Mouse (Mus musculus) myocyte (in vitro differentiated cells): ENCODE measurements around the gene Sync. TPM values are rescaled to one million over a fixed set of nuclear protein-coding genes. Genes with fewer than 3 reads are reported as not detected.
A peak's percentile ranks its signal among the peaks of the same experiment; 100 is the strongest.

Experiments
- H3K27me3 ChIP-seq: one replicate; pipeline ENCODE4 v1.6.1; 2011; ENCODE audit not compliant: control insufficient read depth, insufficient read depth, insufficient read length
- H3K36me3 ChIP-seq: one replicate; pipeline ENCODE4 v1.6.1; 2011; ENCODE audit not compliant: control insufficient read depth, insufficient read depth
- H3K4me2 ChIP-seq: one replicate; pipeline ENCODE4 v1.6.1; 2011; ENCODE audit warnings: low read depth, control low read depth
- H3K4me3 ChIP-seq: one replicate; pipeline ENCODE4 v1.5.1; 2011; ENCODE audit warnings: mild to moderate bottlenecking, control low read depth, moderate library complexity
- H3K79me2 ChIP-seq: one replicate; pipeline ENCODE4 v1.6.1; 2011; ENCODE audit not compliant: control insufficient read depth, insufficient read depth
- H3ac ChIP-seq: one replicate; pipeline ENCODE4 v1.6.1; 2011; ENCODE audit not compliant: control insufficient read depth, insufficient read length
- CEBPB ChIP-seq: IDR thresholded peaks from 2 replicates; pipeline ENCODE4 v1.6.1; 2011; ENCODE audit warnings: mild to moderate bottlenecking, moderate library complexity; ENCODE audit not compliant: poor library complexity, insufficient read depth, severe bottlenecking
- E2F4 ChIP-seq: IDR thresholded peaks from one replicate; pipeline ENCODE4 v1.6.1; 2011; ENCODE audit warnings: mild to moderate bottlenecking, control low read depth, moderate library complexity; ENCODE audit not compliant: insufficient read depth
- MAX ChIP-seq: IDR thresholded peaks from one replicate; pipeline ENCODE4 v1.6.1; 2011; ENCODE audit warnings: low read depth, mild to moderate bottlenecking, control low read depth
- MYOD1 ChIP-seq, 3 experiments: IDR thresholded peaks; one replicate each; pipeline ENCODE4 v1.6.1; 2011; ENCODE audit warnings: control low read depth in 2 of 3, low read depth in 2 of 3, mild to moderate bottlenecking in 2 of 3, moderate library complexity in 1 of 3; ENCODE audit not compliant: insufficient read length in 2 of 3, control insufficient read depth in 1 of 3
- MYOG ChIP-seq, 3 experiments: IDR thresholded peaks; one replicate each; pipeline ENCODE4 v1.6.1; 2011; ENCODE audit warnings: control low read depth in 2 of 3, low read depth in 2 of 3, mild to moderate bottlenecking in 2 of 3; ENCODE audit not compliant: insufficient read length in 2 of 3, control insufficient read depth in 1 of 3, insufficient read depth in 1 of 3
- POLR2A ChIP-seq: IDR thresholded peaks from one replicate; pipeline ENCODE4 v1.6.1; 2011; ENCODE audit warnings: low read depth, mild to moderate bottlenecking, control low read depth, moderate library complexity; ENCODE audit not compliant: insufficient read length
- POLR2AphosphoS2 ChIP-seq: IDR thresholded peaks from one replicate; pipeline ENCODE4 v1.6.1; 2011; ENCODE audit warnings: low read depth, control low read depth; ENCODE audit not compliant: insufficient read length
- REST ChIP-seq: IDR thresholded peaks from one replicate; pipeline ENCODE4 v1.6.1; 2011; ENCODE audit warnings: mild to moderate bottlenecking, control low read depth, moderate library complexity; ENCODE audit not compliant: insufficient read depth, insufficient read length
- SRF ChIP-seq: IDR thresholded peaks from one replicate; pipeline ENCODE4 v1.6.1; 2011; ENCODE audit warnings: low read depth; ENCODE audit not compliant: control insufficient read depth, insufficient read length
- TCF12 ChIP-seq: IDR thresholded peaks from one replicate; pipeline ENCODE4 v1.6.1; 2011; ENCODE audit warnings: mild to moderate bottlenecking, control low read depth; ENCODE audit not compliant: poor library complexity, insufficient read depth, severe bottlenecking
- TCF3 ChIP-seq: IDR thresholded peaks from one replicate; pipeline ENCODE4 v1.6.1; 2011; ENCODE audit warnings: low read depth, control low read depth; ENCODE audit not compliant: insufficient read length
- USF1 ChIP-seq: IDR thresholded peaks from one replicate; pipeline ENCODE4 v1.6.1; 2011; ENCODE audit warnings: low read depth, mild to moderate bottlenecking, control low read depth, moderate library complexity
- polyA plus RNA-seq: library from polyadenylated mRNA; unstranded; fragments of >200 nt; fragmentation: generic; extraction: Trizol; gene quantifications from one replicate; pipeline ENCODE4 v1.2.1, GENCODE M21; 2012; ENCODE audit warnings: missing spikeins

Sync gene
- polyA plus RNA-seq, 1 experiment: 51.1 TPM

DNA sequence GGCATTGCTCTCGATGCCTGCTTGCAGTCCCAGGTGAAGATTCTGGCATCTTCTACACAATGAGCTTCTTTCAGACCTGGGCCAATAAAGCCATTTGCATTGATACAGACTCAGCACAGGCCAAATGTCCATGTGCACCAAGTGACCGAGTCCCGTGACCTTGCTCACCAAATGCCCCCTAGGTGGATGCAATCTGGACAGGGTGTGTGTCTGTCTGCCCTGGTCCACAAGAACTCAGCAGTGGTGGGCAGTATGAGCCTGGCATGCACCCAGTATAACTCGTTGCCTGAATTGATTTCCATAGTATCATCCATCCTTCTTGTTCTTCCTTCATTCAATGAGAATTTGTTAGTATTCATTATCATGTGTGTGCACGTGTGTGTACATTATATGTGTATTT is 4.2 kb upstream of the Sync start:
- Histone ChIP-seq H3K4me2 (no peak overlapping the region), H3K36me3 (no peaks in the 10 kb centered on the region), H3K27me3 (no peaks in the 10 kb centered on the region), H3K79me2 (peaks cover 1% of the 10 kb centered on the region), H3ac (no peak overlapping the region), H3K4me3 (no peak overlapping the region)
- TF ChIP-seq MYOG (IDR thresholded peaks at IDR 0.05; ENCODE audit: control insufficient read depth in 1 of 3, insufficient read depth in 1 of 3, insufficient read length in 2 of 3, low read depth in 2 of 3) (no peak), MYOD1 (IDR thresholded peaks at IDR 0.05; ENCODE audit: control insufficient read depth in 1 of 3, insufficient read length in 2 of 3, low read depth in 2 of 3) (no peak), POLR2A (no peak), REST (no peak), TCF12 (no peak), E2F4 (no peak), POLR2AphosphoS2 (no peak), TCF3 (no peak), CEBPB (no peak), MAX (no peak), USF1 (no peak)

DNA sequence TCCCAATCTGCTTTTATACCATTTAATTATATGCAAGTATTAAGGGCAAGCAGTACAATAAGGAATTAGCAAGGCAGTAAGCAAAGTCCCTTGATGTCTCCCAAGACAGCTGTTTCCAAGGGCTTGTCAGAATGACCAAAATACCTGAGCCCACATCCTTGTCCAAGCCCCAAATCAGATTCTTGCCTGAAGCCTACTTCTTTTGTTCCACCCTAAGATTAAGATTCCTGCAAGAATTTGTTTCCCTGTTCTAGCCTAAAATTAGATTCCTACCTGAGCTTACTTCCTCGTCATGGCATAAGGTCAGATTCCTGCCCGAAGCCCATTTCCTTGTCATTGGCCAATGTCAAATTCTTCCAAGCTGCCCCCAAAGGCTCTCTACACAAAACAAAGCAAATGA is 2.7 kb upstream of the Sync start:
- peaks cover 16% of the 10 kb centered on the region for H3K79me2 ChIP-seq
- no peak overlapping the region for H3K4me3 ChIP-seq
- H3K4me2 ChIP-seq: no peak overlapping the region
- no peak for TF ChIP-seq TCF12
- no peak for TF ChIP-seq TCF3
- TF ChIP-seq E2F4: no peak
- no peak for TF ChIP-seq MYOG (IDR thresholded peaks at IDR 0.05; ENCODE audit: control insufficient read depth in 1 of 3, insufficient read depth in 1 of 3, insufficient read length in 2 of 3, low read depth in 2 of 3)
- TF ChIP-seq MAX: no peak
- no peak for TF ChIP-seq MYOD1 (IDR thresholded peaks at IDR 0.05; ENCODE audit: control insufficient read depth in 1 of 3, insufficient read length in 2 of 3, low read depth in 2 of 3)
- TF ChIP-seq POLR2AphosphoS2: no peak
- TF ChIP-seq SRF: no peak
- TF ChIP-seq REST: no peak
- no peak for TF ChIP-seq USF1
- no peak for TF ChIP-seq CEBPB
- TF ChIP-seq POLR2A: no peak
- H3K36me3 ChIP-seq: no peaks in the 10 kb centered on the region
- H3ac ChIP-seq: no peak overlapping the region
- no peaks in the 10 kb centered on the region for H3K27me3 ChIP-seq

DNA sequence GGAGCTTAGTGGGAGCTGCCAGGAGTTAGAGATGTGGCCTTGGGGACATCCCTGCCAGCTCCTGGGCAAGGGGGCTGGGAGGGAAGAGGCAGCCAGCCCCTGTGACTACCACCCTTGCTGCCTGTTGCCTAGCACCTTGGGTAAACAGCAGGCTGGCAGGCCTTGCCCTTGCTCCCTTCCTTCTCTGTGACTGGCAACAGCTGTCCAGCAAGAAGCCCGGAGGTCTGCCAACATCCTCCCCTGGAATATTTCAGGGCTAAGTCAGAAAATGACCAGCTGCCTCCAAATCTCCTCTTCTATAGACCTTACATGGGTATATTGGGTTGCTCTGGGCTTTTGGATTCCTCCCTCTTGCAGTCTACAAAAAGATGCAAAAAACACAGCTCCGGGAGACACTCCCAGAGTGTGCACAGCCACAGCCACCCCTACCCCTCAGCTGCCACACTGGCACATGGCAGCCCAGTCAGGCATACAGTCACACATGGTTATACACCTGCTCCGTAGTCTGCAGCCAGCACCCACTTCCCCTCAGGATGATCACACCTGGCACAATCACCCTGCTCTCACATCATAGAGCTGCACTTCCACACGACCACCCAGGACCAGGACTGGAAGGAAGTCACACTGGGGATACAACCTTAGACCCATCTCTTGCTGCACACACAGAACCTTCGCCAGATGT is 1.3 kb upstream of the Sync start:
- peak overlapping the region; percentile 98 for H3K4me2 ChIP-seq
- TF ChIP-seq REST (no peak), E2F4 (no peak), USF1 (no peak), TCF3 (peak; percentile 98), MAX (no peak), POLR2AphosphoS2 (peak; percentile 25), TCF12 (peak; percentile 76), MYOG (IDR thresholded peaks at IDR 0.05; ENCODE audit: control insufficient read depth in 1 of 3, insufficient read depth in 1 of 3, insufficient read length in 2 of 3, low read depth in 2 of 3) (peak; percentile 70 to 99 (median 96)), CEBPB (no peak), MYOD1 (IDR thresholded peaks at IDR 0.05; ENCODE audit: control insufficient read depth in 1 of 3, insufficient read length in 2 of 3, low read depth in 2 of 3) (peak; percentile 28 to 97 (median 93)), POLR2A (peak; percentile 42), SRF (peak; percentile 76)
- H3K27me3 ChIP-seq: no peaks in the 10 kb centered on the region
- H3K36me3 ChIP-seq: no peaks in the 10 kb centered on the region
- H3K4me3 ChIP-seq: peak overlapping the region; percentile 48
- peaks cover 30% of the 10 kb centered on the region for H3K79me2 ChIP-seq
- no peak overlapping the region for H3ac ChIP-seq

DNA sequence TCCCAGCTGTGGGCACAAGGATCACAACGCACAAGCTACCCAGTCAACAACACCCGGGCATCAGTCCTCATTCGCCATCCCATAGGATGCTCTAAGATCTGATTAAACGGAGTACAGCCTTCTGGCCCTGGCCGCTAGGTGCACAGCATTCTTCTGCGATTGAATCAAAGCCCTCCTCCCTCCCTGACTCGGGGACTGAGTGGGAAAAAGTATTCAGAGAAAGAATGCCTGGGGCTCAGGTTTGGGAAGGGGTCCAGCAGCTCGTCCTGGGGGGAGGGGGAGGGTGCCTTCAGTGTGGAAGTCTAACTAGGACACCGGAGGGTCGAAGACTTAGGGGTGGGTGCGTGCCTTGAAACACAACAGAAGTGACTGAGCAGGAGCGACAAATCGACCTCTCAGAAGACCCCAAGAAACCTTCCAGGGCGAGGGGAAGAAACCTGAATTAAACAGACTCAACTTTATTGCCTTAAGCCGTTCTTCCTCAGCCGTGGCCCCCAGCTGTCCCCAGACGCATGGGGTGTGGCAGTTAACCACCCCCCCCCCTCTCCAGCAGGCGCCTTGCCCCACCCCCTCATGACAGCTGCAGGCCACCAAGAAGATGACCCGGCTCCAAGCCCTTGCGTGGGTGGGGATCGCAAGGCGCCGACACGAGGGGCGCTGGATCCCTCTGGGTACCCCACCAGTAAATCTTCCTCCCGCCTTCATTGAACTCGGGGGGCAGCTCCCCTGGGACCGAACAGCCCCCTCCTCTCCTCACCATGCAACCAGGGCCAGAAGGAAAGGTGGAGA is 540 bp upstream of the Sync start:
- Histone ChIP-seq H3ac (peak overlapping the region; percentile 47), H3K79me2 (peaks cover 38% of the 10 kb centered on the region), H3K4me3 (peak overlapping the region; percentile 48), H3K36me3 (no peaks in the 10 kb centered on the region), H3K4me2 (peak overlapping the region; percentile 98), H3K27me3 (no peaks in the 10 kb centered on the region)
- TF ChIP-seq POLR2A: no peak
- peak; percentile 83 for TF ChIP-seq TCF12
- peak; percentile 85 for TF ChIP-seq TCF3
- TF ChIP-seq E2F4: no peak
- TF ChIP-seq REST: no peak
- peak; percentile 90 to 96 (median 95) for TF ChIP-seq MYOG (IDR thresholded peaks at IDR 0.05; ENCODE audit: control insufficient read depth in 1 of 3, insufficient read depth in 1 of 3, insufficient read length in 2 of 3, low read depth in 2 of 3)
- no peak for TF ChIP-seq MAX
- peak in 2 of 3 experiments; percentile 92 to 99 for TF ChIP-seq MYOD1 (IDR thresholded peaks at IDR 0.05; ENCODE audit: control insufficient read depth in 1 of 3, insufficient read length in 2 of 3, low read depth in 2 of 3)
- TF ChIP-seq POLR2AphosphoS2: peak; percentile 25
- TF ChIP-seq USF1: no peak
- no peak for TF ChIP-seq CEBPB
- no peak for TF ChIP-seq SRF
